Mouse (Mus musculus) left cerebral cortex, adult 2 months (tissue): Measurements from ENCODE around the gene Rnf126. TPM values are rescaled to one million over a fixed set of nuclear protein-coding genes. Genes with fewer than 3 reads are reported as not detected.

Experiments used
- DNase-seq, 2 experiments: peaks; one replicate each; pipeline ENCODE4 v3.0.0; 2021 to 2022; ENCODE audit warnings: low spot score in 2 of 2, mixed read lengths in 1 of 2; ENCODE audit errors: extremely low spot score in 1 of 2
- H3K27ac ChIP-seq: fragments of 200-600 bp; 2 replicates; pipeline ENCODE4 v1.8.1; 2022
- H3K4me3 ChIP-seq: fragments of 200-600 bp; 2 replicates; pipeline ENCODE4 v1.8.1; 2022
- CTCF ChIP-seq: fragments of 200-600 bp; IDR thresholded peaks from 2 replicates; pipeline ENCODE4 v1.8.1; 2022; ENCODE audit warnings: antibody characterized with exemption, mild to moderate bottlenecking, moderate library complexity
- intact Hi-C: fragments of 180-260 bp; cut with DNase I; formaldehyde crosslinking; loops from one replicate; pipeline ENCODE4 v1.15.1; 2025
- total RNA-seq, 2 experiments: library from RNA; stranded (reverse); gene quantifications; 2 replicates each; pipeline ENCODE4 v1.2.3; 2021

Gene Rnf126
- total RNA-seq, 2 experiments from 2014 or later: 93.3 to 97.5 TPM

DNA sequence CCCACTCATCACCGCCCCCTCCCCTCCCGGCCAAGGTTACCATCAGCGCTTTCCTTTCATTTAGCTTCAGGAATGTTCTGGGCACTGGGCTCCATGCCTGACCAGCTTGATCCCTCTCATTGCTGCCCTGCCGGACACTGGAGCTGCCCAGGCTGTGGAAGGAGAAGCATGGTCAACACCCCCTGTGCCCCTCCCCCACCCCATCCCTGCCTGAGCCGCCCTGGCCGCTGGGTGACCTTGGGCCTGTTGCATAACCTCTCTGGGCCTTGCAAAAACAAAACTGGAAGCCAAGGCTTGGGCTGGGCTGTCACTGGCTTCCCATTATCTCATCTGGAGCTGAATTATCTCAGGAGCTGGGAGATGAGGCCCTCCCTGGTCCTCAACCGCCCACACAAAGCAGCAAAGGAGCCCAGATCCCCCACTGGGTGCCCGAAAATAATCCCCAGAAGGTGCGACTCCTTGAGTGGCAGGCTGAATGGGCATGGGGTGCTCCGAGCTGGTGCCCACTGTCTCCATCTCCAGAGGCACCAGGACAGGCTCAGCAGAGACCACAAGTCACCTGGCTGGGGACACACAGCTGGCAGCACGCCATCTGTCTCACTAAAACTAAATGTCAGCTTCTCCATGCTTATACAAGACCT is 35.7 kb upstream of the Rnf126 start:
- intact Hi-C loops: no loop called here
- peak overlapping the region; percentile 92 for H3K27ac ChIP-seq
- peak in 1 of 2 experiments; percentile 38 for DNase-seq
- H3K4me3 ChIP-seq: no peak overlapping the region; the same call in 1 of the 2 replicates
- TF ChIP-seq CTCF: no peak

DNA sequence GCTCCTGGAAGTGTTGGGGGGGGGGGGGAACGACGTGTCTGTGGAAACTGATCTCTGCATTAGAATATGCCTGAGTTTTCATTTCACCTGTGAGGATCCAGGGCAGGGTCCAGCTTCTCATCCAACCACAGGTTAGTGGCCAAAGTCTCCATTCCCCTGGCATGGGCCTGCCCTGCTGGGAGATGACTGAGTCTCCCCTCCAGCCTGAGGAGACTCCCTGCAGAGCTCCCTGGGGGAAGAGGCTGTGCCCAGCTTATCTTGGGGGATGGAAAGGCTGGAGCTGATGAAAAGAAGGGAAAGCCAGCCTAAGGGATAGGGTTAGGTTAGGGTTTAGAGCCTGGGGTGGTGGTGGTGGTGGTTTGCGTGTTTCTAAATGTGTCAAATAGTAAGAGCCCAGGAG is 35.1 kb upstream of the Rnf126 start:
- TF ChIP-seq CTCF: no peak
- no peak for DNase-seq
- Histone ChIP-seq H3K27ac (peak overlapping the region; percentile 92), H3K4me3 (peak overlapping the region; percentile 1; the same call in 1 of the 2 replicates)
- intact Hi-C loops: no loop called here

DNA sequence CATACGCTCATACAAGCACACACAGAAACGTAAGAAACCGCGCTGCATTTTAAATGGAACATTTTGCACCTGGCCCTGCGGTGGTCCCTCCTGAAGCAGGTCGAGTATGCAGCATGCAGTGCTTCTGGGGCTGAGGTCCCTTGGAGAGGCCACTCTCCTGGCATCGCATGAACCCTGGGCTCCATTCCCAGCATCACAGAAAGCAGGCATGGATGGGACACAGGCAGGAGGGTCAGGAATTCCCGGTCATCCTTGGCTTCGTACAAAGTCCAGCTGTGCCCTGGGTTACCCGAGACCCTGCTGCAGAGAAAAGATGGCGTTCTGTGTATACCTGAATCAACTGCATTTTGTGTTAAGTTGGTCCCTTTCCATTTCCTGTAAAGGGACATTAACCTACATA is 33.8 kb upstream of the Rnf126 start:
- intact Hi-C loops: no loop called here

DNA sequence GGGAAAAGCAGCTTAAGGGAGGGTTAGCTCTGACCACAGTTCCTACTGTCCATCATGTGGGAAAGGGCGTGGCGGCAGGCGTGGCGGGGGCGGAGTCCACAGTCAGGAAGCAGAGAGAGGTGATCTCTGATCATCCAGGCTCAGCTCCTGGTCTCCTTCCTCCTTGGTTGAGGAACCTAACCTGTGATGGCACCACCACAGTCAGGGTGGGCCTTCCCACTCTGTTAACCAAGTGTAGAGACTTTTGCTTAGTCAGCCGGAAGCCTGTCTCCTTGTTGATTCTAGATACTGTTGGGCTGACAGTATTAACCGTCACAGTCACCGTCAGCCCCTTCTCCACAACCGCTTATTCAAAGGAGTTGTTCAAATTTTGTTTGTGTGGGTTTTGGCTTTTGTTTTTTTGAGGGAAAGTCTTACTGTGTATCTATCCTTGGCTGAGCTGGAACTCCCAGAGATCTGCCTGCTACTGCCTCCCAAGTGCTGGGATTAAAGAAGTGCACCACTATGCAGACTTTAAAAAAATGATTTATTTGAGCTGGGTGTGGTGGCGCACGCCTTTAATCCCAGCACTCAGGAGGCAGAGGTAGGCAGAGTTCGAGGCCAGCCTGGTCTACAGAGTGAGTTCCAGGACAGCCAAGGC is 31.7 kb upstream of the Rnf126 start:
- DNase-seq: no peak
- Histone ChIP-seq H3K4me3 (no peak overlapping the region), H3K27ac (no peak overlapping the region)
- intact Hi-C loops: no loop called here
- TF ChIP-seq CTCF: no peak

More for the DNA sequence above, 33.8 kb upstream of the Rnf126 start:
- DNase-seq: no peak
- Histone ChIP-seq H3K27ac (peak overlapping the region; percentile 50; the same call in 1 of the 2 replicates), H3K4me3 (no peak overlapping the region)
- TF ChIP-seq CTCF: no peak

DNA sequence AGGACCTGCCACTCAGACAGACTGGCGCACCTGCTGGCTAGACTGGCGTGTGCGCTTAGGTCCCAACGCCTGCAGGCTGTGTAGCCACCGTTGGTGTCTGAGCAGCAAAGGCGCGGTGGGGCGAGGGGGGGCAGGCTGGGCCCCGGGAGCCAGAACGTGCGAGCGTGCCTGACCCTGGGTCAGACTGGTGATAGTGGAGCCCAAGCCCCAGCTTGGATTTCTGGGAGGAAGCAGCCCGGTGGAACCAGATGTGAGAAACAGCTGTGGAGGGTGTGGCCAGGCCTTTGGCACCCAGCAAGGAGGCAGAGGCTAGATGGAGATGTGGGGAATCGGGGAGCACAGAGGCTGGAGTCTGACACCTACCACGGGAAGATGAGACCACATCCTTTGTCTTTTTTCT is 30.6 kb upstream of the Rnf126 start:
- intact Hi-C loops: no loop called here
- DNase-seq: no peak
- TF ChIP-seq CTCF: no peak; the same call in 1 of the 2 replicates
- peak overlapping the region; percentile 63 for H3K27ac ChIP-seq
- H3K4me3 ChIP-seq: no peak overlapping the region

DNA sequence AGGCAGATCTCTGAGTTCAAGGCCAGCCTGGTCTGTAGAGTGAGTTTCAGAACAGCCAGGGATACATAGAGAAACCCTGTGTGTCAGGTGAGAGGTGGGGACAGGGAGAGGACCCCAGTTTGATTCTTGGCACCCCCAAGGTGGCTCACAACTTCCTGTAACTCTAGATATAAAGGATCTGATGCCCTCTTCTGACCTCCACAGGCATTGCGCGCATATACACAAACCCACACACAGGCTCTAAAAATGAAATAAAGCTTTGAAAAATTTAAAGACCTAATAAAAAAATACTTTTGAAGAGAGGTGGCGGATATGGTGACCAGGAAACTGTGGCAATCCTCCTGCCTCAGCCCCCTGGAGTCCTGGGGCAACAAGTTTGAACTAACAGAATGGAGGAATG is 29.2 kb upstream of the Rnf126 start:
- no peak overlapping the region for H3K4me3 ChIP-seq
- no peak overlapping the region for H3K27ac ChIP-seq
- TF ChIP-seq CTCF: peak; percentile 38
- intact Hi-C loops: no loop called here
- DNase-seq: no peak

DNA sequence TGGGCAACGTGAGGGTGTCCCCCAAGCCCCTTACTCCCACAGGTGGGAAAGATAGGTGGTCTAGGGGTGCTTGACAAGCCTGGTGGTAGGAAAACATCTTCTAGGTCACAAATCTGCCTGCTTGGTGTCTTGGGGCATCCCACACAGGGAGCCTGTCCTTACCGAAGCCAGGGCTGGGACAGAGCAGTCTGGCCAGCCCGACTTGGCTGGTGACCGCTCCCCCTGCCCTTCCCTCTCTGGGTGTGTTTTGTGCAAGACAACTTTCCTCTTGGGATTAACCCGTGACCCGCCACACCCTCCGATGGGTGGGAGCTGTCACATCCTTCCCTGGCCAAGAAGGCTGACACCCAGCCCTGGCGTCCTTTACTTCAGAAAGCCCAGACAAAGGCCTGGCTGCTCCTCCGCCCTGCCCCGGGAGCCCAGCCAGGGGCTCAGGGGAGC is 27.8 kb upstream of the Rnf126 start:
- H3K4me3 ChIP-seq: peak overlapping the region; percentile 70
- peak; percentile 35 to 49 for DNase-seq
- peak overlapping the region; percentile 97 for H3K27ac ChIP-seq
- no peak for TF ChIP-seq CTCF
- intact Hi-C loops: loop anchor here (1.0 kb wide), 1 partner anchor 11 kb away; no protein-coding TSS in a partner anchor

DNA sequence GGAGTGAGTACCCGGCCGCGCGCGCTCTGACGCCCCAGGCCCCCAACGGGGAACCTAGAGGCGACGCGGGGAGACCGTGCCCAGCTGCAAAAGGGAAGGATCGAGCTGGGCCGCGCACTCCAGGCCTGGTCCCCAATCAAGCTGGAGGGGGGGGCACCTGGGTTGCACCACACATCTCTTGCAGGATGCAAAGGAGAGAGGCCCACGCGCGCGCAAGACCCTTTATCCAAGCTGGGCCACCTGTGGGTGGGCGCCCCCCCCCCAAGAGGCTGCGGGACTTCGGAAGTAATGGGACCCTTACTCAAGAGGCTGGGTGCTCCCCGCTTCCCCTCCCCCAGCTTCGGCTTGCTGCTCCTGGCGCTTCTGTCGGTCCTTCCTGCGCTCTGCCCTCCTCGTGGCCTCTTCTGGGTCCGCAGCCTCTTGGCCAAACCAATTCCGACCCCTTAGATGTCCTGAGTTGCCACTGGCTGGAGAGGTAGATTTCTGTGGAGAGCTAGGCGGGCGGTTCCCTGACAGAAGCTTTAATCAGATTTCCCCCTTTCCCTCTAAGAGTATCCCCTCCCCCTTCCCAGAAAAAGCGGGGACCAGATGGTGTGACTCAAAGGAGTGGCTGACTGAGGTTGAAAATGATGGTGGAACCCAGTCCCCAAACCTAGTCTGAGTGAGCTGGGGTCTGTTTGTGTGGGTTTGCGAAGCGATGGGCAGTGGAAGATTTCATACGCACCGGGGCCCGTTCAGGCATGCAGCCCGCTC is 27.2 kb upstream of the Rnf126 start:
- peak in 1 of 2 experiments; percentile 59 for DNase-seq

DNA sequence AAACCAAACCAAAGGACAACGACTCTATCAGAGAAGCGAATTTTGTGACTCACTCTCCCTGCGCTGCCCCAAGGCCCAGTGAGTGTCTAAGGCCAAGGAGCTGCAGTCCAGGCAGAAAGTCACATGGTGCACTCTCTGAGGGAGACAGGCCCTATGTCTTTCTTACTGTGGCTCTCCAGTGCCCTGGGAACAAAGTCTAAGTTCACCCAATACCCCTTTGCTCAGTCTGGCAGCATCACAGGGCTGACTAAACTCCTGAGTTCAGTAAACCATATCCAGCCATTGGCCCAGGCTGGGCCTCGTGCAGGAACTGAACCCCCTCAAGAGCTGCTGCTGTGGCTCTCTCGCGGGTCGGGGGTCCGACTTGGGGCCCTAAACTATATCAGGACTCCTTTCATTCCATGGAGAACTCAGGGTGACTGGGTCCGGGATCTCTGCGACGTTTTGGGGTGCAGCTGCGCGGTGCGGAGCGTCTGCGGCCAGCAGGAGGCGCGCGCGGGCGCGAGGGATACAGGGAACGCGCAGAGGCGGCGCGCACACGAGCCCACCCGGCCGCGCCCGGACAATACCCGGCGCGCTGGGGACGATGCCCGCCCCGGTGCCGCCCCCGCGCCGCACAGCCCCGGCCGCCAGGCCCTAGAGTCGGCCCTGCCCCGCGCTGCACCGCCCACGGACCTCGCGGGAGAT is 26.4 kb upstream of the Rnf126 start, which contains the start of gene Palm:
Gene Palm, plus strand, starts transcription at position 522 of the 687 bp plus-strand sequence.
- Histone ChIP-seq H3K4me3 (peak within 1 kb of the TSS; percentile 70), H3K27ac (peak within 1 kb of the TSS; percentile 97)
- peak; percentile 96 for TF ChIP-seq CTCF
- intact Hi-C loops: loop anchor here (1.0 kb wide), 1 partner anchor 19 kb away; no protein-coding TSS in a partner anchor
- peak; percentile 84 to 88 for DNase-seq

More for the DNA sequence above, 27.2 kb upstream of the Rnf126 start:
- Histone ChIP-seq H3K27ac (peak overlapping the region; percentile 97), H3K4me3 (peak overlapping the region; percentile 70)
- intact Hi-C loops: loop anchor here (1.0 kb wide), 2 partner anchors 11 to 18 kb away; no protein-coding TSS in a partner anchor
- TF ChIP-seq CTCF: no peak

DNA sequence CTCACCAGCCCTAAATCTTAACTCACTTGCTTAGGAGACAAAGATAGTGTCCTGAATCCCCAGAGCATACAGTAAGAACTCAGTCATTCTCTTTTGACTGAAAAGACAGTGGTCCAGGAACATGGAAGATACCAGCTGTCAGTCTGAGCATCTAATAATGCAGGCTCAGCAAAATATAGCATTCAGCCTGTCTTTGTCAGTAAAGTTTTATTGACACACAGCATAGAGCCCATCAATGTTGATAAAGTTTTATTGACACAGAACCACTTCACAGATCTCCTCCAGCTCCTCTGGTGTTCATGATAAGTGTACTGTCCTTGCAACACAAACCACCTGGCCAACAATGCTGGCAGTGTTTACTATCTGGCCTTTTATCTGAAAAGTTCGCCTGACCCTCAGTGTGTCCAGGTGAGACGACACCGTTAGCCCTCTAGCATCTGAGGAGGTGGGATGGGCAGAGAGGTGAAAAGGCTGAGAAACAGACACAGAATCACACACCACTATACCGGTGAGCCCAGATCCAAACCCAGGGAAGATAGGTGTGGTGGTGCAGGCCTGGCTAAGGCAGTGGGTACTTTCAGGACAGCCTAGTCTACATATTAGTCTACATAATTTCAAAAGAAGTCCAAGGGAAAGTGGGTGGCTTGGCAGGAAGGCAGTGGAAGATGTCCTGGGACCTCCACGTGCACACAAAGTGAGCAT is 25.7 kb upstream of the Rnf126 start:
- peak overlapping the region; percentile 97 for H3K27ac ChIP-seq
- TF ChIP-seq CTCF: no peak
- intact Hi-C loops: loop anchor here (1.0 kb wide), 1 partner anchor 20 kb away; no protein-coding TSS in a partner anchor
- DNase-seq: no peak
- H3K4me3 ChIP-seq: peak overlapping the region; percentile 70

DNA sequence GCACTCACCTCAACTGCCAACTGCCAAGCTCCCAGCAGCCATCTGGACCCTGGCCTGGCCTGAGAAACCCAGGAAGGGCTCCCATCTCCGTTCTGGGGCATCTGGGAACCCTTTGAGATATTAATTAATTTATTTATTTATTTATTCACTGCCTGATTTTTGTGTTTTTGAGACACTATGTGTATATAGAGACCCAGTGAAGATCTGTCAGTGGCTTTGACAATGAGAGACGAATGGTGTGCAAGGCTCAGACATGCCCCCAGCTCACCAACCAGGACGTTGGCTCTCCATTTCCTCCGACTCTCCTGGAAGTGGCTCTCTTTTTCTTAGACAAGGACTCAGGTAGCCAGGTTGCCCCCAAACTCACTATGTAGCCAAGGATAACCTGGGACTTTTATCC is 24.1 kb upstream of the Rnf126 start, which contains the start of gene Prss57:
Gene Prss57, minus strand, starts transcription at position 101 of the 400 bp plus-strand sequence.
- intact Hi-C loops: no loop called here
- H3K27ac ChIP-seq: 0 out of 2 replicates have a peak within 1 kb of the TSS, but pooled peaks have one; percentile 28
- no peak for DNase-seq
- no peak for TF ChIP-seq CTCF
- H3K4me3 ChIP-seq: no peak within 1 kb of the TSS
